Mouse (Mus musculus) heart, embryonic 11.5 days (tissue): ENCODE measurements around the gene Spata32. TPM values are rescaled to one million over a fixed set of nuclear protein-coding genes. Genes with fewer than 3 reads are reported as not detected.
A peak's percentile ranks its signal among the peaks of the same experiment; 100 is the strongest.

Experiments used
- ATAC-seq: fragments of 200-750 bp; cut with Nextera tagmentation; replicated peaks from 2 replicates; pipeline ENCODE4 v1.8.0; 2017; ENCODE audit warnings: moderate library complexity; ENCODE audit not compliant: insufficient number of reproducible peaks, low FRiP score, low TSS enrichment
- H3K27ac ChIP-seq: fragments of 300-500 bp; sonication (generic); 2 replicates; pipeline ENCODE4 v1.5.1; 2014; ENCODE audit warnings: mild to moderate bottlenecking, low read depth, low read length
- H3K27me3 ChIP-seq: fragments of 300-500 bp; sonication (generic); 2 replicates; pipeline ENCODE4 v1.6.1; 2014; ENCODE audit warnings: mild to moderate bottlenecking, low read length, mixed read lengths; ENCODE audit not compliant: control insufficient read depth, insufficient read depth
- H3K36me3 ChIP-seq: fragments of 300-500 bp; sonication (generic); 2 replicates; pipeline ENCODE4 v1.6.1; 2014; ENCODE audit warnings: mild to moderate bottlenecking, low read length, moderate library complexity, mixed read lengths; ENCODE audit not compliant: control insufficient read depth, insufficient read depth
- H3K4me1 ChIP-seq: fragments of 300-500 bp; sonication (generic); 2 replicates; pipeline ENCODE4 v1.6.1; 2014; ENCODE audit warnings: low read length; ENCODE audit not compliant: control insufficient read depth, insufficient read depth
- H3K4me2 ChIP-seq: fragments of 300-500 bp; sonication (generic); 2 replicates; pipeline ENCODE4 v1.6.1; 2014; ENCODE audit warnings: mild to moderate bottlenecking, moderate library complexity
- H3K4me3 ChIP-seq: fragments of 300-500 bp; sonication (generic); 2 replicates; pipeline ENCODE4 v1.5.1; 2014; ENCODE audit warnings: low read depth, low read length
- H3K9ac ChIP-seq: fragments of 300-500 bp; sonication (generic); 2 replicates; pipeline ENCODE4 v1.6.1; 2014; ENCODE audit warnings: mild to moderate bottlenecking, low read depth, low read length, moderate library complexity
- H3K9me3 ChIP-seq: fragments of 300-500 bp; sonication (generic); replicated peaks from 2 replicates; pipeline ENCODE4 v1.6.1; 2016; ENCODE audit warnings: low read length; ENCODE audit not compliant: control insufficient read depth
- WGBS: fragments of 180-500 bp; shearing (Covaris S2); extraction: QIAGEN DNeasy Blood & Tissue Kit; methylation state at CpG from one replicate; pipeline ENCODE4 v1.1.7; 2014; ENCODE audit not compliant: insufficient replicate concordance; 5-methylcytosine and 5-hydroxymethylcytosine counted together
- polyA plus RNA-seq: library from polyadenylated mRNA; unstranded; fragments of >200 nt; fragmentation: Nextera tagmentation; extraction: Ambion mirVana; gene quantifications from 2 replicates; pipeline ENCODE4 v1.2.1, GENCODE M21; 2014

The Spata32 gene
- polyA plus RNA-seq, 1 experiment from 2014 or later = not detected

DNA sequence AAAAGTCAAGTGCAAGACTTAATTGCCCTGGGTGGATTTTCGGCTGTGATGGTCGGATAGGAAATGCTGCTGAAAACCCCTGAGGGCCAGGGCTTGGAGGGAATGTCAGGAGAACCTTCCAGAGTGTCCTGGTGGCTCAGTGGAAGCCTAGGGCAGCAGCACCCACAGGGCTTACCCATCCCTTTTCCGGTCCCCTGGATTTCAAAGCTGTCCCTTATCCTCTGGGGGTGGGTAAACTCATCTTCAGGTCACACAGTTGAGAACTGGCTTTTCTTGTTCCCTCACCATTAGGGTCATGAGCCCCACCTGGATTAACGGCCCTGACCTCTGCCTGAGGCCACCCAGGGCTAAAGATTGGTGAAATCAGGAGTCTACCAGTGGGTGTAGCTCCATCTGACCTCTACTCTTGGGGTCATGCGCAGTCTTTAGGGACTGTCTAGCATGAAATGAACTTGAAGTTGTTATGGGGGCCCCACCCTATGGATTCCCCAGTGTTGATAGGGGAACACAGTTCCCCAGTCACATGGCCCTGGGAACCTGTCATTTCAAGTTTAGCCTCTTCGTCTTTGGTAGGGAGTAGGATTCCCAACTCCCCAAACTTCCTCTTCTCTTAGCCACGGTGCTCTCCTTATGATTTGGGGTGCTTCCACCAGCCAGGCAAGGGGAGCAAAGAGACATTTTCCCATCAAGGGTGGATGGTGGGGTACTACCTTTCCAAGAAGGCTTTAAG is 45.0 kb downstream of the Spata32 start:
- H3K9ac ChIP-seq = no peak overlapping the region
- peaks cover 48% of the 10 kb centered on the region for H3K27me3 ChIP-seq
- no peak for ATAC-seq
- H3K36me3 ChIP-seq = no peaks in the 10 kb centered on the region
- H3K27ac ChIP-seq = no peak overlapping the region
- peaks cover 27% of the 10 kb centered on the region for H3K4me1 ChIP-seq
- H3K4me3 ChIP-seq = no peak overlapping the region
- no peak overlapping the region for H3K4me2 ChIP-seq
- no peaks in the 10 kb centered on the region for H3K9me3 ChIP-seq
- WGBS = 79% methylated on average over 7 of the region's 7 CpGs

DNA sequence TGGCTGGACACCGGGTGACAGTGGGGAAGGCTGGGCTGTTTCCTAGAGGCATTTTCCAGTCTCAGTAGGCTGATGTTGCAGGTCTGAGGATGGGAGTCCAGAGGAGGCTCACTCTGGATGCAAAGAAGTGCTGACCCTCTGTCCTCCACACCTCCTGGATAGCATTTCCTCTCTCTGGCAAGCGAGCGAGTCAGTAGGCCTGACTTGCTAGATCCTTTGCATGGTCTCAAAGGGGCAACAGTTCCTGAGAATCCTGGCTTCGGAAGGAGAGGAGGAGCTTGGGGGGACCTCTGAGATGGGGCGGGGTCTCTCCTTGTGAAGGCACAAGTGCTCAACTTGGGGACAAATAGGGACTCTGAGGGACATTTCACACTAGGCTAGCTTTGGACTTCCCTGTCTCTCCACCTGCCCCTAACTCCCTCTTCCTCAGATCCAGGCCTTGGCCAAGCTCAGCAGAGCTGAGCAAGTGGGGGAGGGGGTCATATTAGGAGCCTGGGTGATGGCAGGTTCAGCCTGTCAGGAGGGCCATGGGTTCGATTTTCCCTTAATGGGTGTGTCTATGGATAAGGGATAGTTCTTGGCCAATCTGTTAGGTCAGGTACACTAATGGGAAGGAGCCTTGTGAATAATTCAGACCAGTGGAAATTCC is 45.7 kb downstream of the Spata32 start:
- Histone ChIP-seq H3K4me2 (no peak overlapping the region), H3K27ac (no peak overlapping the region), H3K4me1 (peaks cover 24% of the 10 kb centered on the region), H3K4me3 (no peak overlapping the region), H3K36me3 (no peaks in the 10 kb centered on the region), H3K27me3 (peaks cover 46% of the 10 kb centered on the region), H3K9ac (no peak overlapping the region), H3K9me3 (no peaks in the 10 kb centered on the region)
- ATAC-seq = no peak
- WGBS = 52% methylated on average over 6 of the region's 6 CpGs

DNA sequence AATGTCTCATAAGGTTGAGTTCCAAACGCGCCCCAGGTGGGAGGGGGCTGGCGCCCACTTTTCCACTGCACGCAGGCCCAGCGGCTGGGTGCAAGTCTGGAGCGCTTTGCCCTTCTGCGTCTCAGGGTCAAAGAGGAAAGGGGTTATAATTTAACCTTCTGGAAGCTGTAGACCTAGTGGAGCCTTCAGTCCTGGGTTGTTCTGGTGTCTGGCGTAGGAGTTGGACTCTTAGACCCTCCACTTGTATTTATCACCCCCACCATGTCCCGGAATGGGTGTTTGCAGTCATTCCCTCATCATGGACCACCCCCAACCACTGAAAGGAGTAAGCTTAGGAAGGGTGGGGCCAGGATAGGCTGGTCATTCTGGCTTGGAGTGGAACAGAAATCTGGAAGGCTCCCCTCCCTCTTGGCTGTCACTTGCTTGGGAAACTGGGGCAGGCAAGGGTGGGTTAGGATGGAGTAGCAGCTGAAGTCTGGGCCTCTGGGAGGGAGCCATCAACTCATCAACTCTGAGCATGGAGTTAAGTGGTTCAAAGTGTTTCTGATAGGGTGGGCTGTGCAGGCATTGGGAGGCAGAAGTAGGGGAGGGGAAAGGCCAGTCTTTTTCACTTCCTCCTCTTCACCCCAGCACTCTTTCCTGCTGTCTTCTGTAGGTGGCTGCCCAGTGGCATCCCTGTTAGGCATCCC is 46.4 kb downstream of the Spata32 start:
- H3K9me3 ChIP-seq = no peaks in the 10 kb centered on the region
- H3K27ac ChIP-seq = no peak overlapping the region
- no peaks in the 10 kb centered on the region for H3K36me3 ChIP-seq
- H3K4me1 ChIP-seq = peaks cover 18% of the 10 kb centered on the region
- WGBS = 48% methylated on average over 9 of the region's 9 CpGs
- peak overlapping the region; percentile 57; the same call in 1 of the 2 replicates for H3K4me3 ChIP-seq
- ATAC-seq = no peak
- H3K9ac ChIP-seq = no peak overlapping the region
- peaks cover 46% of the 10 kb centered on the region for H3K27me3 ChIP-seq
- peak overlapping the region; percentile 85 for H3K4me2 ChIP-seq

DNA sequence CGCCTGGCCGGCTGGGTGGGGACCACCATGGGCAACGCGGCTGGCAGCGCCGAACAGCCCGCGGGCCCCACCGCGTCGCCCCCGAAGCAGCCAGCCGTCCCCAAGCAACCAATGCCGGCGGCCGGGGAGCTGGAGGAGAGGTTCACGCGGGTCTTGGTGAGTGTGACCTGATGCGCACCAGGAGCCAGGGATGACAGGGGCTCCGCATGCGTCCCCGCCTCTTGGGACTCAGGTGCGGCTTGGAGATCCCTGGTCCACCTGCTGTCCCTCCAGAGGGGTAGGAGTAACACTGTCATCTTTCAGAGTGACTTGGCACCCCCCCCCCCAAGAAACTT is 47.0 kb downstream of the Spata32 start:
- H3K9me3 ChIP-seq = no peaks in the 10 kb centered on the region
- 0 out of 2 replicates have a peak, but pooled peaks have one; percentile 11 for ATAC-seq
- peaks cover 46% of the 10 kb centered on the region for H3K27me3 ChIP-seq
- WGBS = 2% methylated on average over 20 of the region's 23 CpGs
- H3K4me2 ChIP-seq = peak overlapping the region; percentile 85
- H3K4me1 ChIP-seq = peaks cover 18% of the 10 kb centered on the region
- peak overlapping the region; percentile 12; the same call in 1 of the 2 replicates for H3K9ac ChIP-seq
- no peak overlapping the region for H3K27ac ChIP-seq
- peak overlapping the region; percentile 57 for H3K4me3 ChIP-seq
- no peaks in the 10 kb centered on the region for H3K36me3 ChIP-seq

DNA sequence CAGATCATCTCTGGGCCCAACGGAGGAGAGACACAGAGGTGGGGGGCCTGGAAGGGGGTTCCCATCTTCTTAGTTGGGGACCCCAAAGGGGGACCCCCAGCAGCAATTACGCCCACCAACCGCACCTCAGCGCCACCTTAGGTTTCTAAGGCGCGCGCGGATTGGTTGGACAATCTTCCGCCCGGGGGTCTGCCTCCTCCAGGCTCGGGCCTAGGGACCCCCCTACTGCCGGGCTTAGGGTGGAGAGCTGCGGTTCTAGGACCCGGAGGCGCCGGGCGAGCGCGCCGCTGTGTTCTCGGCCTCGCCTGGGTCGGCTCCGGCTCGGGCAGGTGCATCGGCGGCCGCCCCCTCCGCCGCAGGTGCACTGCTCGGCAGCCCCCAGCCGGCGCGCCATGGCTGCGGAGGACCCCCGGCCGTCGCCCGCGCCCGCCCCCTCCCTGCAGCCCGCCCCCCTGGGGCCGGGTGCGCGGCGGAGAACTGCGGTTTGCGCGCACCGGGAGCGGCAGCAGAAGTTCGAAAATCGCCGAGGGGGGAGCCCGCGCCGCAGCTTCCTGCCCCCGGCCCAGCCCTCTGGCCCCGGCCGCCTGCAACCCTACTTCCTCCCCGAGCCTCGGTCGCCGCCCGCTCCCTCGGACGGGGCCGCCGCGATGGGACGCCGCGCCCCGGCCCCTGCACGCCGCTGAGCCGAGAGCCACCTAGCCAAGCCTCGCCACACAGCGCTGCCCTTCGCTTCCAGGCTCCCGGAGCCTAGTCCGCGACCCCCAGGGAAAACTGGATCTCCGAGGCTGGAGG is 47.5 kb downstream of the Spata32 start, which contains the start of gene Fmnl1:
Gene Fmnl1 (plus strand): TSS at position 614 of the 792 bp plus-strand sequence.
- Histone ChIP-seq H3K27me3 (peaks cover 46% of the 10 kb centered on the region), H3K27ac (no peak within 1 kb of the TSS), H3K36me3 (no peaks in the 10 kb centered on the region), H3K9ac (peak within 1 kb of the TSS; percentile 12), H3K4me3 (peak within 1 kb of the TSS; percentile 57), H3K4me2 (peak within 1 kb of the TSS; percentile 85), H3K9me3 (no peaks in the 10 kb centered on the region), H3K4me1 (peaks cover 18% of the 10 kb centered on the region)
- WGBS = 1% methylated on average over 42 of the region's 84 CpGs
- ATAC-seq = peak; percentile 28; the same call in 1 of the 2 replicates

DNA sequence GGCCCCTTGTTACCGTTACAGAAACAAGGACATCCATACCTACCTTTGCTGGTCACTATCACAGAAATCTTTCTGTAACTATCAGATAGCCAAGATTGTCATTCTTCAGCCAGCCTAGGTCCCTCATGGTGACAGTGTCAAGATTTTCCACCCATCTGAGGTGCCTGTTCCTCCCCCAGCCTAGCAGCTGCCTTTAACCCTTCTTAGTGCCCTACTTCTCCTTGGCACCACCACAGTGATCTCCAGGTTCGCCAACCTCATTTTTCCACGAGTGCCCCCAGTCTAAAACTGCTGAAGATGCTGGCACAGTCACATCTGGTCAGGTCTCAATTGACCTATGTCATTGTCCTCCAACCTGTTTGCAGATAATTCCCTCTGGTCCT is 48.1 kb downstream of the Spata32 start:
- no peak for ATAC-seq
- Histone ChIP-seq H3K27ac (no peak overlapping the region), H3K27me3 (peaks cover 46% of the 10 kb centered on the region), H3K36me3 (no peaks in the 10 kb centered on the region), H3K4me3 (peak overlapping the region; percentile 57), H3K9ac (no peak overlapping the region), H3K4me1 (peaks cover 18% of the 10 kb centered on the region), H3K4me2 (peak overlapping the region; percentile 85), H3K9me3 (no peaks in the 10 kb centered on the region)
- 46% methylated on average over 3 of the region's 3 CpGs for WGBS

DNA sequence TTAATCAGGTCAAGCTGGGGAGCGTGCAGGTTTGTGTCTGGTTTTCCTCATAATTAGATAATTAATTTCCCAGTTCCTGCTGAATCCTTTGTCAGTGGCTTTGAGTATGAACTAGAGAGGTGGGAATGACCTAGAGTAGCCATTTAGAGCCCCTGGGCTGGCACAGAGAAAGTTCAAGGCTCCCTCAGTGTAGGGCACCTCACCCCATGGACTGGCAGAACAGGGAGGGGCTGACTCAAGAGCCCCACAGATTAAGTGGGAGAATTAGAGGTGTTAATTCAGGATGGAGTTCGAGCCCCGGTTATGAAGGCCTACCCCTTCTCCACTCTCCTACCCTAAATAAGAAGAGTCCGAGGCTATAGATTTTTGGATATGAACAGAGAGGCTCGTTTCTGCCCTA is 48.6 kb downstream of the Spata32 start:
- Histone ChIP-seq H3K27me3 (peaks cover 46% of the 10 kb centered on the region), H3K27ac (no peak overlapping the region), H3K9ac (no peak overlapping the region), H3K36me3 (no peaks in the 10 kb centered on the region), H3K9me3 (no peaks in the 10 kb centered on the region), H3K4me1 (peaks cover 14% of the 10 kb centered on the region), H3K4me2 (no peak overlapping the region), H3K4me3 (no peak overlapping the region)
- WGBS = 79% methylated on average over 5 of the region's 5 CpGs
- ATAC-seq = no peak

DNA sequence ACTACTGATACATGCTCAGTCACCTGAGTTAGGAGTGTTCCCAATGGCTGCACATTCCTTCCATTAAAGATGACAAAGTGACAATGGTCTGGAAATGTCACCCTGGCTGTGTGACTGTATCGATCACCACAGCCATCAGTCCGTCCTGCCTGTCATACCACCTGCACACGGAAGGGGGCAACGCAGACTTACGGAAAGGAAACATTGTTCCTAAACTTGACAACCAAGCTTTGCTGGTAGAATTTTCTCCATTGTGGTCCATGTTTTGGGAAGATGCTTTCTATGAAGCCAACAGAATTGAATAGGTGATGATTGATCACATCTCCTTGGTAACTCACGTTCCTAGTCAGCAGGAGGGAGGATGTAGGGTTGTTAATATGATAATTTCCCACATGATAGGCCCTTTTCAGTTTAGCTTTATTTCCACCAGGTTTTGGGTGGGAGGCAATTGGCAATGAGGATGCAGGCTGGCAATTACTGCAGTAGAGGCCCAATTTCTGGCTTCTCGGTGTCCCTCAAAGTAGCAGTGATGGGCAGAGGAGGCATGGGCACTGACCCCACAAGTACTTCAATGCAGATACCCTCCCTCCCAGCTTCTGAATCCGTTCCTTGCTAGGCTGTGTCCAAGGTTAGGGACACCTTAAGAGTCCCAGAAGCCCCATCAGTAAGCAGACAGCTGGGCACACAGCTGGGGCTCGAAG is 49.4 kb downstream of the Spata32 start:
- no peak overlapping the region for H3K4me3 ChIP-seq
- no peak overlapping the region for H3K27ac ChIP-seq
- ATAC-seq = no peak
- H3K36me3 ChIP-seq = no peaks in the 10 kb centered on the region
- H3K9me3 ChIP-seq = no peaks in the 10 kb centered on the region
- H3K4me2 ChIP-seq = no peak overlapping the region
- peaks cover 46% of the 10 kb centered on the region for H3K27me3 ChIP-seq
- H3K4me1 ChIP-seq = peaks cover 13% of the 10 kb centered on the region
- H3K9ac ChIP-seq = no peak overlapping the region
- 24% methylated on average over 9 of the region's 9 CpGs for WGBS
